Mouse (Mus musculus) erythroblast, embryonic 14.5 days (primary cell): ENCODE data around the gene Strn. TPM values are rescaled to one million over a fixed set of nuclear protein-coding genes. Genes with fewer than 3 reads are reported as not detected.

Source experiments
- H3K27me3 ChIP-seq: 2 replicates; pipeline ENCODE4 v1.6.1; 2012; ENCODE audit warnings: inconsistent platforms; ENCODE audit not compliant: control insufficient read depth
- H3K36me3 ChIP-seq: 2 replicates; pipeline ENCODE4 v1.6.1; 2012; ENCODE audit warnings: mild to moderate bottlenecking, inconsistent platforms; ENCODE audit not compliant: control insufficient read depth
- H3K4me1 ChIP-seq: 2 replicates; pipeline ENCODE4 v1.6.1; 2012; ENCODE audit warnings: inconsistent platforms; ENCODE audit not compliant: control insufficient read depth
- H3K4me3 ChIP-seq: replicated peaks from 2 replicates; pipeline ENCODE3; 2012; ENCODE audit warnings: moderate library complexity, mild to moderate bottlenecking, inconsistent platforms
- H3K9me3 ChIP-seq: 2 replicates; pipeline ENCODE4 v1.6.1; 2012; ENCODE audit warnings: low read length, inconsistent platforms, mixed read lengths; ENCODE audit not compliant: control insufficient read depth
- GATA1 ChIP-seq: IDR thresholded peaks from 2 replicates; pipeline ENCODE4 v1.6.1; 2012; ENCODE audit warnings: low read length, inconsistent platforms, mixed read lengths
- TAL1 ChIP-seq: IDR thresholded peaks from 3 replicates; pipeline ENCODE4 v1.6.1; 2012; ENCODE audit warnings: low read length, inconsistent platforms, mixed read lengths
- polyA plus RNA-seq: library from polyadenylated mRNA; stranded (reverse); fragments of >175 nt; gene quantifications from 2 replicates; pipeline ENCODE4 v1.2.3, GENCODE M21; 2012

Gene Strn
- polyA plus RNA-seq, 1 experiment = 0.07 TPM

- TF ChIP-seq GATA1 (no peak), TAL1 (no peak)
- H3K27me3 ChIP-seq = no peaks in the 10 kb centered on the region
- peaks cover 4% of the 10 kb centered on the region for H3K9me3 ChIP-seq
- no peaks in the 10 kb centered on the region for H3K4me1 ChIP-seq
- H3K36me3 ChIP-seq = peaks cover 21% of the 10 kb centered on the region
- no peak overlapping the region for H3K4me3 ChIP-seq
These were observed 15.1 kb upstream of the Strn start for GRCm38 (mm10) chr17:78752064-78752463.

- TF ChIP-seq GATA1 (no peak), TAL1 (no peak)
- Histone ChIP-seq H3K36me3 (peaks cover 10% of the 10 kb centered on the region), H3K4me3 (no peak overlapping the region), H3K27me3 (no peaks in the 10 kb centered on the region), H3K9me3 (peaks cover 4% of the 10 kb centered on the region), H3K4me1 (no peaks in the 10 kb centered on the region)
These were observed 11.4 kb upstream of the Strn start for GRCm38 (mm10) chr17:78748440-78748839.

- Histone ChIP-seq H3K27me3 (no peaks in the 10 kb centered on the region), H3K9me3 (no peaks in the 10 kb centered on the region), H3K4me3 (no peak overlapping the region), H3K4me1 (peaks cover 26% of the 10 kb centered on the region), H3K36me3 (no peaks in the 10 kb centered on the region; the same call in 1 of the 2 replicates)
- no peak for TF ChIP-seq TAL1
These were observed 1.4 kb upstream of the Strn start for GRCm38 (mm10) chr17:78738416-78738815.

- TF ChIP-seq GATA1 (no peak), TAL1 (no peak)
- H3K27me3 ChIP-seq = no peaks in the 10 kb centered on the region
- H3K9me3 ChIP-seq = no peaks in the 10 kb centered on the region
- no peak overlapping the region for H3K4me3 ChIP-seq
- peaks cover 26% of the 10 kb centered on the region for H3K4me1 ChIP-seq
- no peaks in the 10 kb centered on the region; the same call in 1 of the 2 replicates for H3K36me3 ChIP-seq
These were observed 775 bp upstream of the Strn start for GRCm38 (mm10) chr17:78737771-78738170.

GRCm38 (mm10) chr17:78736473-78736988 lies 465 bp downstream of the Strn start:
- H3K4me1 ChIP-seq = peaks cover 28% of the 10 kb centered on the region
- H3K9me3 ChIP-seq = no peaks in the 10 kb centered on the region
- H3K27me3 ChIP-seq = no peaks in the 10 kb centered on the region
- peaks cover 4% of the 10 kb centered on the region for H3K36me3 ChIP-seq
- no peak for TF ChIP-seq TAL1
- TF ChIP-seq GATA1 = no peak
- H3K4me3 ChIP-seq = peak overlapping the region; percentile 95

- TF ChIP-seq TAL1 (no peak), GATA1 (no peak)
- Histone ChIP-seq H3K36me3 (peaks cover 4% of the 10 kb centered on the region), H3K4me1 (peaks cover 28% of the 10 kb centered on the region), H3K27me3 (no peaks in the 10 kb centered on the region), H3K9me3 (no peaks in the 10 kb centered on the region), H3K4me3 (peak overlapping the region; percentile 95)
These were observed 1.1 kb downstream of the Strn start for GRCm38 (mm10) chr17:78735731-78736472.

- Histone ChIP-seq H3K9me3 (no peaks in the 10 kb centered on the region), H3K4me3 (peak overlapping the region; percentile 95), H3K36me3 (peaks cover 4% of the 10 kb centered on the region), H3K4me1 (peaks cover 28% of the 10 kb centered on the region), H3K27me3 (no peaks in the 10 kb centered on the region)
- no peak for TF ChIP-seq GATA1
- no peak for TF ChIP-seq TAL1
These were observed 2.2 kb downstream of the Strn start for GRCm38 (mm10) chr17:78734806-78735205.

GRCm38 (mm10) chr17:78732056-78732455 lies 4.9 kb downstream of the Strn start:
- Histone ChIP-seq H3K27me3 (no peaks in the 10 kb centered on the region), H3K4me3 (no peak overlapping the region), H3K36me3 (peaks cover 4% of the 10 kb centered on the region), H3K9me3 (no peaks in the 10 kb centered on the region), H3K4me1 (peaks cover 23% of the 10 kb centered on the region)
- TF ChIP-seq GATA1 (no peak), TAL1 (no peak)

- TF ChIP-seq TAL1 (no peak), GATA1 (no peak)
These were observed 10.1 kb downstream of the Strn start for GRCm38 (mm10) chr17:78726746-78727449.

More at GRCm38 (mm10) chr17:78726746-78727449, 10.1 kb downstream of the Strn start:
- peaks cover 26% of the 10 kb centered on the region for H3K4me1 ChIP-seq
- H3K36me3 ChIP-seq = no peaks in the 10 kb centered on the region; the same call in none of the 2 replicates
- H3K4me3 ChIP-seq = no peak overlapping the region
- H3K27me3 ChIP-seq = no peaks in the 10 kb centered on the region
- H3K9me3 ChIP-seq = no peaks in the 10 kb centered on the region
